Mouse (Mus musculus) midbrain, embryonic 15.5 days (tissue): ENCODE measurements around the gene Cdca4. TPM values are rescaled to one million over a fixed set of nuclear protein-coding genes. Genes with fewer than 3 reads are reported as not detected.

Experiments
- ATAC-seq: fragments of 200-750 bp; cut with Nextera tagmentation; replicated peaks from 2 replicates; pipeline ENCODE4 v1.8.0; 2017; ENCODE audit warnings: moderate TSS enrichment
- H3K27ac ChIP-seq: fragments of 300-500 bp; sonication (generic); 2 replicates; pipeline ENCODE4 v1.5.1; 2015; ENCODE audit warnings: mild to moderate bottlenecking, inconsistent platforms
- H3K27me3 ChIP-seq: fragments of 300-500 bp; sonication (generic); replicated peaks from 2 replicates; pipeline ENCODE4 v1.6.1; 2015; ENCODE audit warnings: inconsistent platforms
- H3K36me3 ChIP-seq: fragments of 300-500 bp; sonication (generic); replicated peaks from 2 replicates; pipeline ENCODE4 v1.6.1; 2015; ENCODE audit warnings: inconsistent platforms
- H3K4me1 ChIP-seq: fragments of 300-500 bp; sonication (generic); 2 replicates; pipeline ENCODE4 v1.6.1; 2015; ENCODE audit warnings: inconsistent platforms
- H3K4me2 ChIP-seq: fragments of 300-500 bp; sonication (generic); 2 replicates; pipeline ENCODE4 v1.6.1; 2015; ENCODE audit warnings: inconsistent platforms, mild to moderate bottlenecking, moderate library complexity
- H3K4me3 ChIP-seq: fragments of 300-500 bp; sonication (generic); 2 replicates; pipeline ENCODE4 v1.5.1; 2015; ENCODE audit warnings: mild to moderate bottlenecking, inconsistent platforms
- H3K9ac ChIP-seq: fragments of 300-500 bp; sonication (generic); 2 replicates; pipeline ENCODE4 v1.6.1; 2015; ENCODE audit warnings: mild to moderate bottlenecking, inconsistent platforms
- H3K9me3 ChIP-seq: fragments of 300-500 bp; sonication (generic); 2 replicates; pipeline ENCODE4 v1.6.1; 2016; ENCODE audit warnings: inconsistent platforms
- WGBS: fragments of 180-500 bp; shearing (Covaris S2); methylation state at CpG from one replicate; pipeline ENCODE4 v1.1.7; 2015; ENCODE audit warnings: mixed read lengths; 5-methylcytosine and 5-hydroxymethylcytosine counted together
- polyA plus RNA-seq: library from polyadenylated mRNA; unstranded; fragments of >200 nt; fragmentation: Nextera tagmentation; extraction: Ambion mirVana; gene quantifications from 2 replicates; pipeline ENCODE4 v1.2.1, GENCODE M21; 2015

The Cdca4 gene
- polyA plus RNA-seq, 1 experiment from 2014 or later = 44.1 TPM

GRCm38 (mm10) chr12:112774481-112774880 lies 54.7 kb downstream of the Cdca4 start:
- no peak overlapping the region for H3K4me2 ChIP-seq
- H3K4me3 ChIP-seq = no peak overlapping the region
- WGBS = 90% methylated on average over 10 of the region's 10 CpGs
- no peak overlapping the region for H3K9ac ChIP-seq
- H3K36me3 ChIP-seq = no peaks in the 10 kb centered on the region
- no peaks in the 10 kb centered on the region for H3K9me3 ChIP-seq
- ATAC-seq = no peak
- no peak overlapping the region for H3K27ac ChIP-seq
- H3K4me1 ChIP-seq = no peaks in the 10 kb centered on the region
- no peaks in the 10 kb centered on the region for H3K27me3 ChIP-seq

- H3K9ac ChIP-seq = no peak overlapping the region
- no peaks in the 10 kb centered on the region for H3K9me3 ChIP-seq
- H3K4me3 ChIP-seq = no peak overlapping the region
- no peaks in the 10 kb centered on the region for H3K4me1 ChIP-seq
- 81% methylated on average over 6 of the region's 6 CpGs for WGBS
- H3K27ac ChIP-seq = no peak overlapping the region
- no peaks in the 10 kb centered on the region for H3K27me3 ChIP-seq
- ATAC-seq = no peak
- H3K4me2 ChIP-seq = no peak overlapping the region
- H3K36me3 ChIP-seq = no peaks in the 10 kb centered on the region
Observed at GRCm38 (mm10) chr12:112774026-112774425, 55.2 kb downstream of the Cdca4 start.

DNA sequence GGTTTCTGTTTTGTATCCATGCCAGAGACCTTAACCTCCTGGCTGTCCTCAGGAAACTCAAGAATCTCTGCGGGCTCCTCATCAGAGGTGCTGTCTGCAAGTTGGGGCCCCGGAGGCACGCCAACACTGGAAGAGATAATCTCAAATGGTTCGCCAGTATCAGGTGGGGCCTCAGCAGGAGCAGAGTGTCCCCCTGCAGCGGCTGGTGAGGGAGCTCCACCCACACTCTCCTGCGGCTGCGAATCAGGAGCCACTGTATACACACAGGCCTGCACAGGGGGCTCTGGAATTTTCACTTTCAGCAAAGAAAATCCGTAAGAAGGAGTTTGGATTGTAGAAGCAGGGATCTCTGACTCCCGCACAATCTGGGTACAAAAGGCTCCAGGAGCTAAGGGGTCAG lies 55.9 kb downstream of the Cdca4 start:
- H3K36me3 ChIP-seq = no peaks in the 10 kb centered on the region
- no peaks in the 10 kb centered on the region for H3K4me1 ChIP-seq
- no peaks in the 10 kb centered on the region for H3K27me3 ChIP-seq
- no peak overlapping the region for H3K9ac ChIP-seq
- no peaks in the 10 kb centered on the region for H3K9me3 ChIP-seq
- no peak for ATAC-seq
- no peak overlapping the region for H3K4me3 ChIP-seq
- WGBS = 41% methylated on average over 9 of the region's 9 CpGs
- no peak overlapping the region for H3K4me2 ChIP-seq
- H3K27ac ChIP-seq = no peak overlapping the region

DNA sequence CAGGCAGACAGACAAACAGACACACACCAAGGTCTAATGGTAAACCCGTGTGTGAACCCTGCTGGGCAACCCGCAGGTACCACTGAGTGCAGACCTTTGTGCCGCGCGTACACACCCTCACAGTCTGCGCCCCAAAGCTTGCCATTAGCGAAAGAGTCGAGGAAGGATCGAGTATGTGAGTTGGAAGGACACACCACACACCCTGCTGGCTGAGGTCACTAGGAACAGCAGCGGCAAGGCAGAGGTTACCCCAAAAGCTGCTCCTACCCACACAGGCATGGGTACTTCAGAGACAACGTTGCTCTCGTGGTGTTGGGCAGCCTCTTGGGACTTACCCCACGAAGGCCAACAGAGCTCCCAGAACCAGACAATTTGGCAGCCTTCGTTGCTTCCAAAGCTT lies 56.9 kb downstream of the Cdca4 start:
- Histone ChIP-seq H3K4me3 (no peak overlapping the region), H3K27me3 (no peaks in the 10 kb centered on the region), H3K9ac (no peak overlapping the region), H3K27ac (no peak overlapping the region), H3K9me3 (no peaks in the 10 kb centered on the region), H3K4me1 (no peaks in the 10 kb centered on the region), H3K36me3 (no peaks in the 10 kb centered on the region), H3K4me2 (no peak overlapping the region)
- no peak for ATAC-seq
- WGBS = 93% methylated on average over 14 of the region's 14 CpGs

GRCm38 (mm10) chr12:112770396-112770795 lies 58.8 kb downstream of the Cdca4 start:
- H3K4me1 ChIP-seq = no peaks in the 10 kb centered on the region
- H3K9ac ChIP-seq = no peak overlapping the region
- no peak for ATAC-seq
- H3K27me3 ChIP-seq = no peaks in the 10 kb centered on the region
- H3K4me3 ChIP-seq = no peak overlapping the region
- no peak overlapping the region for H3K27ac ChIP-seq
- H3K9me3 ChIP-seq = no peaks in the 10 kb centered on the region
- H3K4me2 ChIP-seq = no peak overlapping the region
- 88% methylated on average over 4 of the region's 4 CpGs for WGBS
- H3K36me3 ChIP-seq = no peaks in the 10 kb centered on the region

Other genes with a start within 250 kb of the Cdca4 start
- 1.0 and 2.4 TPM in 2 replicates for gene Inf2, start 240.6 kb downstream of the Cdca4 start, polyA plus RNA-seq
- 3.1 and 3.6 TPM in 2 replicates for gene Adssl1, start 209.4 kb downstream of the Cdca4 start, polyA plus RNA-seq
- 51.2 and 59.2 TPM in 2 replicates for gene Siva1, start 184.7 kb downstream of the Cdca4 start, polyA plus RNA-seq
- gene Akt1, start 154.5 kb downstream of the Cdca4 start, polyA plus RNA-seq = 139 and 162 TPM in 2 replicates
- 1.9 and 2.5 TPM in 2 replicates for gene Zbtb42, start 150.6 kb downstream of the Cdca4 start, polyA plus RNA-seq
- 51.0 and 53.7 TPM in 2 replicates for gene Cep170b, start 109.0 kb downstream of the Cdca4 start, polyA plus RNA-seq
- gene Pld4, start 68.8 kb downstream of the Cdca4 start, polyA plus RNA-seq = 7.3 and 8.6 TPM in 2 replicates
- gene Ahnak2, start 26.8 kb downstream of the Cdca4 start, polyA plus RNA-seq = 1.1 and 1.3 TPM in 2 replicates
- 24.4 and 25.1 TPM in 2 replicates for gene Clba1, start 20.5 kb downstream of the Cdca4 start, polyA plus RNA-seq
- 0.06 and 0.11 TPM in 2 replicates for gene Gpr132, start 38.8 kb upstream of the Cdca4 start, polyA plus RNA-seq
- 16.4 and 18.4 TPM in 2 replicates for gene Jag2, start 100.4 kb upstream of the Cdca4 start, polyA plus RNA-seq
- 60.6 and 60.8 TPM in 2 replicates for gene Nudt14, start 112.7 kb upstream of the Cdca4 start, polyA plus RNA-seq
- gene Btbd6, start 147.1 kb upstream of the Cdca4 start, polyA plus RNA-seq = 57.4 and 60.2 TPM in 2 replicates
- 56.0 and 58.5 TPM in 2 replicates for gene Brf1, start 171.3 kb upstream of the Cdca4 start, polyA plus RNA-seq
- 34.6 and 35.1 TPM in 2 replicates for gene Pacs2, start 185.1 kb upstream of the Cdca4 start, polyA plus RNA-seq
- 0.40 TPM in 1 of 2 replicates, not detected in the other for gene Tex22, start 245.1 kb upstream of the Cdca4 start, polyA plus RNA-seq